Mouse (Mus musculus): ENCODE data around the gene Hs2st1. TPM values are rescaled to one million over a fixed set of nuclear protein-coding genes. Genes with fewer than 3 reads are reported as not detected.

Hs2st1 gene
- polyA plus RNA-seq, 1 experiment from 2014 or later: 10.4 TPM

DNA sequence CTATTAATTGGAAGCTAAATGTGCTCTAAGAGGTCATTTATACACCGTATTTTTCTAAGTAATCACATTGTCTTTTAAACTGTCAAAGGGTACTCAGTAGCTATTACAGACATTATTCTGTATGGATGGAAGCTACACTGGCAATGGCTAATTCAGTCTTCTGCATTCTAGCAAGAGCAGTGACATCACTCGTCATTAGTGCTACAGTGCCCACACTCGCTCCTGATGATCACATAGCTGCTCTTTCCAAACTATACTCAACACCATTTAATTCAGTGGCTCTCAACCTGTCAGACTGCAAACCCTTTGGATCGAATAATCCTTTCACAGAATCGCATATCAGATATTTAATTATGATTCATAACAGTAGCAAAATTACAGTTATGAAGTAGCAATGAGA lies 19.3 kb downstream of the Hs2st1 start:
- Histone ChIP-seq H3K27ac (no peak overlapping the region), H3K27me3 (ENCODE audit: insufficient read depth, low read length) (no peaks in the 10 kb centered on the region), H3K9me3 (replicated peaks; ENCODE audit: low read length) (no peaks in the 10 kb centered on the region), H3K4me1 (replicated peaks; ENCODE audit: insufficient read depth, low read length) (no peaks in the 10 kb centered on the region), H3K36me3 (ENCODE audit: insufficient read depth, low read length) (no peaks in the 10 kb centered on the region), H3K4me3 (replicated peaks; ENCODE audit: low read depth, low read length) (no peak overlapping the region), H3K9ac (ENCODE audit: low read depth, low read length) (no peak overlapping the region), H3K4me2 (ENCODE audit: low read length) (no peak overlapping the region)
- 88% methylated on average over 5 of the region's 5 CpGs for WGBS
- TF ChIP-seq CTCF (IDR thresholded peaks at IDR 0.05; ENCODE audit: low read depth): no peak
- ATAC-seq (replicated peaks; ENCODE audit: low FRiP score, low read depth): no peak
- DNase-seq (ENCODE audit: low spot score): no peak

DNA sequence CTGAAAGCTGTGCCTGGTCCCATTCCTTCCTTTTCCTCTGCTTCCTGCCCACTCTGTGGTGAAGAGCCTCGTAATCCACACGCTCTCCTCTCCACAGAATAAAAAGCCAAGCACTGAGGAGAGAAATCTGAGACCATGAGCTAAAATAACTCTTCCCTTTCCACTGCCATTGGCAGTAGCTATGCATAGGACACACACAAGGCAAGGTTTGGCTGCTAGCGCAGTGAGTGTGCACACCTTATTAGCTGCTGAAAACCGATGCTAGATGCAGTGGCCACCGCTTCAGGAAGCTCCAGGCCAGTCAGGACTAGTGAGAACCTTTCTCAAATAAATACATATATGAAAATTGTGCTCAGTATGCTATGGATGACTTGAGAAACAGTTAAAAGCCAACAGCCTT lies 19.9 kb downstream of the Hs2st1 start:
- TF ChIP-seq CTCF (IDR thresholded peaks at IDR 0.05; ENCODE audit: low read depth): no peak

DNA sequence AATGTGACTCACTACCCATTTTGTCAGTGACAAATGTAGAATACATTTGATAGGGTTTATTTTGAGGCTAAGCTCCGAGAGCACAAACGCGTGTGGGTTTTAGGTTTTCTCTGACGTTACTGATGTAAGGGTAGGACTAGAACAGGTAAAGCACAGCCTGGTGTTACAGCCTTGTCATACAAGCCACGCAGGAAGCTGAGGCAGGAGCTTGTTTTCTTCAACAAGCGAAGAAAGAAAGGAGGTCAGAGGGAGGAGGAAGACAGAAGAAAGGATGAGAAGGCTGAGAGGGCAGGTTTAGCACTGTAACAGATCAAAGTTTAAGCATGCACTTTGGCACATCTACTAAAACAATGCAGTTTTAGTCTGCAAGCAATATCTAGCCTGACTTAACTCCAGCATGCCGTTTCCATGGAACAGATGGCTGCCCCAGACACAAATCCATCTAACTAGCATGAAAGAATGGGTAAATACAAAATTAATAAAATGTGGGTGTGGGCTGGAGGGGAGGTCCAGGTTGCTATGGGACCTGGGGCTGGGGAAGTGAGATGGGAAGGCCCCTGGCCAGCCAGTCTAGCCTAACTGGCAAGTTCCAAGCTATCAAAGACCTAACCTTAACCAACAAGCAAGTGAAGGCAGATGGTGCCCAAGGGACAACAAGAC lies 21.7 kb downstream of the Hs2st1 start:
- Histone ChIP-seq H3K9ac (ENCODE audit: low read depth, low read length) (no peak overlapping the region), H3K36me3 (ENCODE audit: insufficient read depth, low read length) (no peaks in the 10 kb centered on the region), H3K27ac (no peak overlapping the region), H3K4me1 (replicated peaks; ENCODE audit: insufficient read depth, low read length) (no peaks in the 10 kb centered on the region), H3K27me3 (ENCODE audit: insufficient read depth, low read length) (no peaks in the 10 kb centered on the region), H3K4me2 (ENCODE audit: low read length) (no peak overlapping the region), H3K4me3 (replicated peaks; ENCODE audit: low read depth, low read length) (no peak overlapping the region), H3K9me3 (replicated peaks; ENCODE audit: low read length) (no peaks in the 10 kb centered on the region)
- ATAC-seq (replicated peaks; ENCODE audit: low FRiP score, low read depth) (no peak), DNase-seq (ENCODE audit: low spot score) (no peak)
- WGBS: 79% methylated on average over 7 of the region's 7 CpGs
- no peak for TF ChIP-seq CTCF (IDR thresholded peaks at IDR 0.05; ENCODE audit: low read depth)

More for the DNA sequence above, 19.9 kb downstream of the Hs2st1 start:
- Histone ChIP-seq H3K4me2 (ENCODE audit: low read length) (no peak overlapping the region), H3K9ac (ENCODE audit: low read depth, low read length) (no peak overlapping the region), H3K4me3 (replicated peaks; ENCODE audit: low read depth, low read length) (no peak overlapping the region), H3K9me3 (replicated peaks; ENCODE audit: low read length) (no peaks in the 10 kb centered on the region), H3K4me1 (replicated peaks; ENCODE audit: insufficient read depth, low read length) (no peaks in the 10 kb centered on the region), H3K27me3 (ENCODE audit: insufficient read depth, low read length) (no peaks in the 10 kb centered on the region), H3K27ac (no peak overlapping the region), H3K36me3 (ENCODE audit: insufficient read depth, low read length) (no peaks in the 10 kb centered on the region)
- DNase-seq (ENCODE audit: low spot score) (no peak), ATAC-seq (replicated peaks; ENCODE audit: low FRiP score, low read depth) (no peak)
- 90% methylated on average over 5 of the region's 5 CpGs for WGBS

DNA sequence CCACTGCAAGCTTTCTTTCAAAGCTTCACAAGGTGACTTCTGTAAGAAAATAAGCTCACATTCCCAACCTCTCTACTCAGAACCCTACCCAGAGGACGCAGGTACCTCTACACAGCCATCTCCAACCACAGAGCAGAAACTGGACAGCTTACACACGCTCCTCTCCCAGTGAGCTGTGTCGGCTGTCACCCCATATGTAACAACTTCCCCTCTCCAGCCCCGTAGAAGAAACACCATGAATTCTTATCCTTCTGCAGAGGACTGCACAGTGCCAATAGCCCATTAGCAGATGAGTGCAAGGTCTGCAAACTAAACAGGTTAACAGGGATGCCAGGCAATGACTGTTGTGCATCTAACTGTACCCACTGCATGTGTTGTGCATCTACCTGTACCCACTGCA lies 23.5 kb downstream of the Hs2st1 start:
- Histone ChIP-seq H3K36me3 (ENCODE audit: insufficient read depth, low read length) (no peaks in the 10 kb centered on the region), H3K9me3 (replicated peaks; ENCODE audit: low read length) (no peaks in the 10 kb centered on the region), H3K9ac (ENCODE audit: low read depth, low read length) (no peak overlapping the region), H3K4me1 (replicated peaks; ENCODE audit: insufficient read depth, low read length) (no peaks in the 10 kb centered on the region), H3K27me3 (ENCODE audit: insufficient read depth, low read length) (no peaks in the 10 kb centered on the region), H3K4me2 (ENCODE audit: low read length) (no peak overlapping the region), H3K4me3 (replicated peaks; ENCODE audit: low read depth, low read length) (no peak overlapping the region), H3K27ac (no peak overlapping the region)
- DNase-seq (ENCODE audit: low spot score) (no peak), ATAC-seq (replicated peaks; ENCODE audit: low FRiP score, low read depth) (no peak)
- no peak for TF ChIP-seq CTCF (IDR thresholded peaks at IDR 0.05; ENCODE audit: low read depth)
- 25% methylated on average over 4 of the region's 4 CpGs for WGBS

DNA sequence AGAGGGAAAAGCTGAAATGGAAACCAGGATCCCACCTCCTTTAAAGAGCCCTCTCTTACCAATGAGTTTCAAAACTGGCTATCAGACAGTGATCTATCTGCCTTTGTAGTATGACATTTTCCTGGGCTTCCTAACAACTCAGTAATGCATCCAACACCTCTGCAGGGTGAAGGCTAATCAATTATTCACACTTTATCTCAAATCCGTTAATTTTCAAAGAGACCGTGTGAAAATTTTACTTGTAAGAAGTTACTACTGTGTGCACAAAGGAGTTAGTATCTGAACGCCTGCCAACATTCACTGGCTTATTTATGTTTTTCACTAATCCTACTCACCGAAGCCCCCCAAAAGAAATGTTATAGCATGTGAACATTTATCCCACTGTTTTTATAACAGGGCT lies 24.1 kb downstream of the Hs2st1 start:
- 32% methylated on average over 4 of the region's 4 CpGs for WGBS

DNA sequence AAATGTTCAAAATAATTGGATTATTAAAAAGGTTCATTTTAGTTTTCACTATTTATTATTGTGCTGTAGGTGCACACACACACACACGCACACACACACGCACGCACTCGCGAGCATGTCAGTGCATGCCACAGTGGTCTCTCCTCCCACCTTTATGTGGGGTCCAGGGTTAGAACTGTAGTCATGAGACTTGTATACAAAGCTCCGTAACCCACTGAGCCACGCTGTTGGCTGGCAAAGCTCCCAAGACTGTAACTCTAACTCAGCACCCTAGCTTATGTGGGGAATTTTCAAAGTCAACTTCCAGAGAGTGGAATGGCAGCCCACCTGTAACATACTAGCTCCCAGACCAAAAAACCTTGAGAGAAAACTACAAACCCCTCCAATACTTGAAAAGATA lies 24.8 kb downstream of the Hs2st1 start:
- Histone ChIP-seq H3K9me3 (replicated peaks; ENCODE audit: low read length) (no peaks in the 10 kb centered on the region), H3K4me2 (ENCODE audit: low read length) (no peak overlapping the region), H3K27me3 (ENCODE audit: insufficient read depth, low read length) (no peaks in the 10 kb centered on the region), H3K36me3 (ENCODE audit: insufficient read depth, low read length) (no peaks in the 10 kb centered on the region), H3K9ac (ENCODE audit: low read depth, low read length) (no peak overlapping the region), H3K4me3 (replicated peaks; ENCODE audit: low read depth, low read length) (no peak overlapping the region), H3K27ac (no peak overlapping the region), H3K4me1 (replicated peaks; ENCODE audit: insufficient read depth, low read length) (no peaks in the 10 kb centered on the region)
- TF ChIP-seq CTCF (IDR thresholded peaks at IDR 0.05; ENCODE audit: low read depth): no peak
- DNase-seq (ENCODE audit: low spot score): no peak
- ATAC-seq (replicated peaks; ENCODE audit: low FRiP score, low read depth): no peak
- WGBS: 77% methylated on average over 7 of the region's 7 CpGs

More for the DNA sequence above, 24.1 kb downstream of the Hs2st1 start:
- H3K36me3 ChIP-seq (ENCODE audit: insufficient read depth, low read length): no peaks in the 10 kb centered on the region
- no peak overlapping the region for H3K9ac ChIP-seq (ENCODE audit: low read depth, low read length)
- H3K4me2 ChIP-seq (ENCODE audit: low read length): no peak overlapping the region
- no peaks in the 10 kb centered on the region for H3K27me3 ChIP-seq (ENCODE audit: insufficient read depth, low read length)
- H3K4me1 ChIP-seq (replicated peaks; ENCODE audit: insufficient read depth, low read length): no peaks in the 10 kb centered on the region
- DNase-seq (ENCODE audit: low spot score) (no peak), ATAC-seq (replicated peaks; ENCODE audit: low FRiP score, low read depth) (no peak)
- H3K9me3 ChIP-seq (replicated peaks; ENCODE audit: low read length): no peaks in the 10 kb centered on the region
- no peak for TF ChIP-seq CTCF (IDR thresholded peaks at IDR 0.05; ENCODE audit: low read depth)
- no peak overlapping the region for H3K4me3 ChIP-seq (replicated peaks; ENCODE audit: low read depth, low read length)
- no peak overlapping the region for H3K27ac ChIP-seq

DNA sequence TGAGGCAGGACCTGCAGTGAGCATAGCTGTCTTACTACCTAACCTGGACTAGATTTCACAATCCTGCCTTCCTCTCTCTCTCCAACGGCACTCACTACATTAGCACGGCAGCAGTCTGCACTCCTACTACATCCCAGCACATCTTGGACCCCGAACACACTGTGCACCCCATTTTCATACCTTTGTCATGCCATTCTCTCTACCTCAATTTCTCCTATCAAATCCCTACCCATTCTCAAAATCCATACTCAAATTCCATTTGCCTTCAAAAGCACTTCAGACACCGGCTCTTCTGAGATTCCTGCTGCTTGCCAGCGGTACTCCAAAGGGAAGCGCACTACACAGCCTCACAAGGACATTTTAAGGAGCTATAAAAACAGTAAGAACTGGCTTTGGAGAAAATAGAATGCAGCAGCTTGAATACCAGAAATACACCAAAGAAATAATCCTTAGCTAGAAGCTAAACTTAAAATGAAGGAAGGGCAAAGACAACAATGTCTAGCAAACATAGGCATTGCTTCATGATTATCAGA lies 28.0 kb downstream of the Hs2st1 start:
- ATAC-seq (replicated peaks; ENCODE audit: low FRiP score, low read depth) (no peak), DNase-seq (ENCODE audit: low spot score) (no peak)

More for the DNA sequence above, 28.0 kb downstream of the Hs2st1 start:
- Histone ChIP-seq H3K27me3 (ENCODE audit: insufficient read depth, low read length) (no peaks in the 10 kb centered on the region), H3K9me3 (replicated peaks; ENCODE audit: low read length) (no peaks in the 10 kb centered on the region), H3K27ac (no peak overlapping the region), H3K4me3 (replicated peaks; ENCODE audit: low read depth, low read length) (no peak overlapping the region), H3K4me1 (replicated peaks; ENCODE audit: insufficient read depth, low read length) (no peaks in the 10 kb centered on the region), H3K4me2 (ENCODE audit: low read length) (no peak overlapping the region), H3K9ac (ENCODE audit: low read depth, low read length) (no peak overlapping the region), H3K36me3 (ENCODE audit: insufficient read depth, low read length) (no peaks in the 10 kb centered on the region)
- TF ChIP-seq CTCF (IDR thresholded peaks at IDR 0.05; ENCODE audit: low read depth): no peak
- 71% methylated on average over 6 of the region's 6 CpGs for WGBS

Measured in kidney, postnatal 0 days (tissue).